Mouse (Mus musculus): ENCODE data around the gene Ptprg.

Gene Ptprg

DNA sequence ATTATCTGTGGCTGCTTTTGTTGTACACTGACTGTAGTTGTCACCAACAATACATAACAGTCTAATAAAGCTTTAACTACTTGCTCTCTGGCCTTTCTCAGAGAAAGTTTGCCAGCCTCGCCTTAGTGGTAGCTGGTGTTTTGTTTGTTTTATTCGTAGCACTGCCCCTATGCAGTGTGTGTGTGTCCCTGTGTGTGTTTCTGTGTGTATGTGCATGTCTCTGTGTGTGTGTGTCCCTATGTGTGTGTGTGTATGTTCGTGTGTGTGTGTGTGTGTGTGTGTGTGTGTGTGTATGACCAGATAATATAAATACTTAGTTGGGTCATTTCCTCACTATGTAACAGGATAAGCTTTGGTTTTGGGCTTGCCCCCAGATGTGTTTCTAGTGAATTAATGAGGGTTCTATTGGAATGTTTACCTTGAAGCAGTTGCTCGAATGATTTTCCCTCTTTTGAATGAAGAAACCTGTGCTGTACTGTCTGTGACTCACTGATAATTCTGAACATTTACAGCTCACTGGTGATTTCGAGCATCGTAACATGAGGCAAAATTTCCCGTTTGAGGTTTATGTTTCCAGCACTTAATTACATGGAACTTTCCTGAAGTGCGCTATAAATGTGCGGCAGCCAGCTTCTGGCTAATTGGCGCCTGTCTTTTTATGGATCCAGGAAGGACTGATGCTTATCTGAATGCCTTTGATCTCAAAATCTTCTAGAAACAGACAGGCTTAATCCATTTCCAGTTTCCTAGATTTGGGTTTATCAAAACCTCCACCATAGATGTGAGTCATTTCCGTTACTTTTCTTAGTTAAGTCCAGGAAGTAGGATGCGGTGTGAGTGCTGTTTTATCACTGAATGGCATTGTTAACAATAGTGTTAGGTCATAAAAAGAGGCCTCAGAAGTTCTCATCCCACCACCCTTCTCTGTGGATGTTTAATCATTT, 546.3 kb downstream of the Ptprg start:
- no peak for DNase-seq (ENCODE audit: low read depth)

DNA sequence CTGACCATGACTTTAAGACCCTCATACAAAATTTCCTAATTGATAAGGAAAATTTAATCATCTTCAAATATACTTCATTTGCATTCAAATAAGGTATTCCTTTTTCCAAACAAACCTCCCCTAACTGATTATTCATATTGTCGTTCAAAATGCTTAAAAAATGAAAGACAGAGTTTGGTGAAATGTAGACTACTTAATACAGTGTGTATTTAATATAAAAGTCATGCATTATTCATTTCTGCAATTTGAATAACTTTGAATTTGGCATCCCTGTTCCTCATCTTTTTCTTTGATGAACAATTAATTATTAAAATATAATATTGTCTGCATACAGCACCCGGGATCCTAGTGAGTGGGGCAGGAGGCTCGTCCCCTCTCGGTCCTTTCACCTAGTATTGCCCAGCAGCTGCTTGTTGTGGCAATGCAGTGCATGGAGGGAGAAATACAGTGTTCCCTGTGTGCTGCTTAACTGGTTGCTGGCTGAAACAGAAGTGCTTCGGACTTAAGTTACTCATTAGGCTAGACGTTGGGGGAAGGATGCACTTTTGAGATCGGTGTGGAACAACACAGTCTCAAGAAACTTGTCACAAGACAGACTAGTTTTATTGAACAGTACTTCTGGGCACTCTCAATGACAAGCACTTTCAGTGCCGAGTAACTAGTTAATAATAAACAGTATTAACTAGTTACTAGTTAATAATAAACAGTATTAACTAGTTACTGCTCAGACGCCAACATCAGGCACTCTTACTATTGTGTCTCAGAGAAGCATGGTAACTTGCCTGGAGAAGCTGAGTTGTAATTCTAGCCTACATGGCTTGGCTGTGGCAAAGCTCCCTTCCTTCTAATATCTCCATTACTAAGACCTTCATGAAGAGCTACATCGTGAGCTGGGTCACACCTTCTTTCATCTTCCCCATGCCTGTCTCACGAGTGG, 549.3 kb downstream of the Ptprg start:
- no peak for DNase-seq (ENCODE audit: low read depth)

DNA sequence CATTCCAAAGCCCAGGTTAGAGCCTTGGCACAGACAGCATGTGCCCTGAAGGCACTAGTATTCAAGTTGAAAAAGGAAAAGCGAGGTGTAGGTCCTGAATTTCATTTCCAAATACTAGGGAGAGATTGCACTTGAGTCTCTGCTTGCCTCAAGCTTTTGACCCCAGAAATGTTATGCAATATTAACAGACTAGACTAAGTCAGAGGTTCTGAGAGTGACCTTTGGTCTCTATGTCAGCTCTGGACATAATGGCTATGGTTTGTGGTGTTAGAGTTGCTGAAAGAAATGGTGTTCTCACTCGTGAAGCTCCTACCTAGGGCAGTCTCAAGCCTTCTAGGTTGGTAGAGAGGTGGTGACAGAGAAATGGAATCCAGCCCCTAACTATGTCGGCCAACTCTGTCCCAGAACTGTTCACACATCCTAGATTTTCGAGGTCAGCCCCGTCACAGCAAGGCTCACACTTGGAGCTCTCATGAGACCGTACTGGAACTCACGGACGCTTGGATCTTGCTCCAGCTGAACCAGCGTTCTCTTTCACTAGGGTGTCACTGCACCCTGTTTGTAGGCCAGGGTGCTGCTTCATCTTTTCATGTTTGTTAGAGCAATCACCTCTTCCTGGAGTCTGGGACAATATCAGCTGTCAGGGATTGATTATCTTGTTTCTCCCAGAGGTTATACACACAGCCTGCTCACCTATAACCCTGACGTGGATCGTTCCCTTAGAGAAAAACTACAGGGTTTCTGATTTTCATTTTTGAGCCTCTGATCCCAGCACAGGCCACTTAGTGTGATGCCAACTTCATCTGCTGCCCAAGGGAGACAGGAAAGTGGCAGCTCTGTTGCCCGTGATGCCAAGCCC, 551.2 kb downstream of the Ptprg start:
- DNase-seq (ENCODE audit: low read depth), result no peak

GRCm38 (mm10) chr14:12105156-12105430, 551.8 kb downstream of the Ptprg start:
- DNase-seq (ENCODE audit: low read depth), result no peak

GRCm38 (mm10) chr14:12105593-12105992, 552.3 kb downstream of the Ptprg start:
- no peak for DNase-seq (ENCODE audit: low read depth)

DNA sequence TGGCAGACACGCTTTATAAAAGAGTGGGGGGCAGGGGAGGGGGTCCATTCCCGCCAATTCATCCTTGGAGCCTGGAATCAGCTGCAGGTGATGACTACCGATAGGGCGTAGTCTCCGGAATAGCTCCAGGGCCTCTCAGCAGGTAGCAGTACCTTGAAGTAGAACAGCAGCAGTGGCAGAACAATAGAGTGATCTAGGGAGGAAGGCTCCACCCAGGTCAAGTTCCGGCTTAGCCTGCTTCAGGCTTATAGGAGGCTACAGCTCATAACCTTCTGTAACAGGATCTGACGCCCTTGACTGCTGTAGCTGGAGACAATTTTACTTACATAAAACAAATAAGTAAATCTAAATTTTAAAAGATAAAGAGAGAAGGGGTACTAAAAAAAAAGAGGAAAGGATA, 554.1 kb downstream of the Ptprg start:
- DNase-seq (ENCODE audit: low read depth), result no peak

- no peak for DNase-seq (ENCODE audit: low read depth)
Measured at GRCm38 (mm10) chr14:12107991-12108390, 554.7 kb downstream of the Ptprg start.

DNA sequence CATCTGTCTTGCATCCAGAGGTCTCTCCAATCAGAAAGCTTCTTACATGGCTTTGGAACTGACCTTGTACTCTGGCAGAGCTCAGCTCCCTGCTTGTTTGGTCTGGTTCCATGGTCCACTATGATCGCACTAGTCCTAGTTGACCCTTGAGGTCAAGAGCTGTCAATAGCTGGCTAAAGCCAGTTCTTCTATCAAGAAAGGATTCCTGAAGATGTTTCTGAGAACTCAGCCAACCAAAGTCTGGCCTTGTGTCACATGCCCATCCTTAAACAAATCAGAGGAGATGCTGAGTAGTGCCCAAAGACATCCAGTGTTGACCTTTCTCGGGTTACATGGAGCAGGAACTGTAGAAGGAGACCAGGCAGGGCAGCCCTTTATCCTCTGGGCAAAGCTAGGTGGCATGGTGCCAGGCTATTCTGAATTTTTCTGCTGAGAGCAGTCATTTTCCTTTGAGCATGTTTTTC, 559.2 kb downstream of the Ptprg start:
- DNase-seq (ENCODE audit: low read depth), result no peak

GRCm38 (mm10) chr14:12113326-12113725, 560.0 kb downstream of the Ptprg start:
- no peak for DNase-seq (ENCODE audit: low read depth)

GRCm38 (mm10) chr14:12114016-12114415, 560.7 kb downstream of the Ptprg start:
- DNase-seq (ENCODE audit: low read depth), result no peak

GRCm38 (mm10) chr14:12119260-12119659, 565.9 kb downstream of the Ptprg start:
- DNase-seq (ENCODE audit: low read depth), result no peak

DNA sequence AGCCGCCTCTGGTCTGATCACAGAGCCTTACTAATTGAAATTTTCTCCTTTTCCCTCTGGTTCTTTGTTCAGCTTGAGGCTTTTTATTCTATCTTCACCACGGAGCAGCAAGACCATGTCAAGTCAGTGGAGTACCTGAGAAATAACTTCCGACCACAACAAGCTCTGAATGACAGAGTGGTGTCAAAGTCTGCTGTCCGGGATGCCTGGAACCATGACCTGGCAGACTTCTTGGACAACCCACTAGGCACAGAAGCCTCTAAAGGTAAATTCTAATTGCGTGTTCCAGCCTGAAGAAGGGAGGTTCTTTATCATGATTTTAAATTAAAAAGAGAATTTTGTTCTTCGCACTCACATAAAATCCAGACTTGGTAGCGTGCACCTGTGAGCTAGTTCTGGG, 568.6 kb downstream of the Ptprg start:
- no peak for DNase-seq (ENCODE audit: low read depth)

DNA sequence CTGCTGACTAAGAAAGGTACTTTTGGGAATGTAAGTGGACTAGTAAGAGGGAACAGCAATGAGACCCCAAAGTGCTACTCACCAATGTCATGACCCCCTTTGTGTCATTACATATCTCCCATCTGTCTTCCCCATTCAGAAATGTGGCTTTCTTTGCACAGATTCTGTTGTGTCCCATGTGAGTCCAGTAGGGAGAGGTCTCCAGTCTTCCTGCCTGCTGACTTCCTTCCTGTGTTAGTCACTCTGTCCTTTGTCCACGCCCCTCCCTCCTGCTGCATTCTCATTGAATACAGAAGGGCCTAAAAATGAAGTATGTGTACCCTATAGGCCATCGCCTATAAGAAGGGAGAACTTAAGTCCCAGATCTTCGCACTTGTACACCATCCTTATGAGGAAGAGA, 571.4 kb downstream of the Ptprg start:
- DNase-seq (ENCODE audit: low read depth), result no peak

GRCm38 (mm10) chr14:12127951-12128350, 574.6 kb downstream of the Ptprg start:
- no peak for DNase-seq (ENCODE audit: low read depth)

DNA sequence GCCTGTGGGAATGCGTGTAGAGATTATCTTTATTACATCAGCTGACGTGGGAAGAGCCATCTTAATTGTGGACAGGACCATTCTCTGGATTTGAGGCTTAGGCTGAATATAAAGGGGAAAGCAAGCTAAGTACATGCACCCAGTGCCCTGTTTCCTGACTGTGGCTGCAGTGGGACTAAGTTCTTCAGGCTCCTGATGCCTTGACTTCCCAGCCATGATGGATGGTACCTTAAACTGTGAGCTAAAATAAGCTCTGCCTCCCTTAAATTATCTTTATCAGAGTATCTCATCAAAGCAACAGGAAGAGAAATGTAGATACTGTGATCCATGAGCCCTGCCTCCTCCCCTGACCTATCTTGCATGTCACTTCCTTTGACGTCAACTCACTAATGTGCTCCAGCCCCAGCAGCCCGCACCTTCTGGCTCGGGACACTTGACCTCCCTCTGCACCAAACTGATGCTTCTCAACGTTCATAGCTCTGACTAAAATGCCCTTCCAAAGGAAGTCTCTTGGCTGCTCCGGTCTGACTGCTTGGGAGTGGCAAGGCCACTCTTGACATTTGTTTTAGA, 578.8 kb downstream of the Ptprg start:
- DNase-seq (ENCODE audit: low read depth), result no peak

- no peak for DNase-seq (ENCODE audit: low read depth)
Measured at GRCm38 (mm10) chr14:12133163-12133562, 579.8 kb downstream of the Ptprg start.

GRCm38 (mm10) chr14:12134504-12134903, 581.2 kb downstream of the Ptprg start:
- DNase-seq (ENCODE audit: low read depth), result no peak

- DNase-seq (ENCODE audit: low read depth), result no peak
Measured at GRCm38 (mm10) chr14:12136536-12136935, 583.2 kb downstream of the Ptprg start.

- peak; percentile 13 for DNase-seq (ENCODE audit: low read depth)
Measured at GRCm38 (mm10) chr14:12139643-12140481, 586.5 kb downstream of the Ptprg start.

- no peak for DNase-seq (ENCODE audit: low read depth)
Measured at GRCm38 (mm10) chr14:12143941-12144485, 590.7 kb downstream of the Ptprg start.
